Mouse (Mus musculus): ENCODE results near the gene Scamp3.
A peak's percentile ranks its signal among the peaks of the same experiment; 100 is the strongest.

- TF ChIP-seq CTCF (IDR thresholded peaks at IDR 0.05; ENCODE audit: low read depth) (peak; percentile 57), EP300 (IDR thresholded peaks at IDR 0.05; ENCODE audit: low read depth) (no peak)
Measured at GRCm38 (mm10) chr3:89195979-89196877, 19.0 kb downstream of the Scamp3 start.

Measured in liver, embryonic 14.5 days (tissue).